Mouse (Mus musculus): Measurements from ENCODE around the gene Zc3hav1l.

The Zc3hav1l gene

GRCm38 (mm10) chr6:38298761-38299401 lies at the start of gene Zc3hav1l:
Gene Zc3hav1l (minus strand): TSS chr6:38299259.
- WGBS, result under 1% methylated on average over 68 of the region's 70 CpGs

DNA sequence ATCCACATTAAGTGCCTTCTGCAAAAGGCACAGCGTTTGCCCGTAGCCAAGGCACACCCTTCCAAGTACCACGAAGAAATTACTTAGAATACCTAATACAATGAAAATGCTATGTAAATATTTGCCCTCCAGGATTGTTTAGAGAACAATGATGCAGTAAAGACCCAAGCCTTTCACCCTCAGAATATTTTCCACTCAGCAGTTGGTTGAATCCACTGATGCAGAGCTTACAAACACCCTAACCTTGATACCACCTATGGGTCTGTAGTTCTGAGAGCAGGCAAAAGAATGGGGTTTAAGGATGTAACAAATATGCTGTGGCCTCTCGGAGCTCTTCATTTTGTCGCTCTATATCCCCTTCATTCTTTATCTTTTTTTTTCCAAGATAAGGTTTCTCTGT lies 48.8 kb upstream of the Zc3hav1l start:
- WGBS, result 85% methylated on average over 5 of the region's 5 CpGs

DNA sequence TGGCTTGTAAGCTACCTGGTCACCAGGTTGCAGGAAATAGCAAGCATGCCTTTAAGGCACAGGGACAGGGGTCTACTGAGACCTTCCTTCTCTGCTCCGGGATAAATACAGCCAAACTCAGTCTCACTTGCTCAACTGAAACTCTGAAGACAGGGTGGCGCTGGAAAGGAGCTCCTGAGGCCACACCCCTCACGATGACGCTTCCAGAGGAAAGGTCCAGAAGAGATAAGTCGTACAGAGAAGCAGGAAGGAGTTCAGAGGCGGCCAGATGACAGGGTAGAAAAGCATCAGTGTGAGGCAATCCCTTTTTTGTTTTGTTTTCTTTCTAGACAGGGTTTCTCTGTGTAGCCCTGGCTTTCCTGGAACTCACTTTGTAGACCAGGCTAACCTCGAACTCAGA lies 46.7 kb upstream of the Zc3hav1l start:
- WGBS, result 62% methylated on average over 7 of the region's 7 CpGs

DNA sequence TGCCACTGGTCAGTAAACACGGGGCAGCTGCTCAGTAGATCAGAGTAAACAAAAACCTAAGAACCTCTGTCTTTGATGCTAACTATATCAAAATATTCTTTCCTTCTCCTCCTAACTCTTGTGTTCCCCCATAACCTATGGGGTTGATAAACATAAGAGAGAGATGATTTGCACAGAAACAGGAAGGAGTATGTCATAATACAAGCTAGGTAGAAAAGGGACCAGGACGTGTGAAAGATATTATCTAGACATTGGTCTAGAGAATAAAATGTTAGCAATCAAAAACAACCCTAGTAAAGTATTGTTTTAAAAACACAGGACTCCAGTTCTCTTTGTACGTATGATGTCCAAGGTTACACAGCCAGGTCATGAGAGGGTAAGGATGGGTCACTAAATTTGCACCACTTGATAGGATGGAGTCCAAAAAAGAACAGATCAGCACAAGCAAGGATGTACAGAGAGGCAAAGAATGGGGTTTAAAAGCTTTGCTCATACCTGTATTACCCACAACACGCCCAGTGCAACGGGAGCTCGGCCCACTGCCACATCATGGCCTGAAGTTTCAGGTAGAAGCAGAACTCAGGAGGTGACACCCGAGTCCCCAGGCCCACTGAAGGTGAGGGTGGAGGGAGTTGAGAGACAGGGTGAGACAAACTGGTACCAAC lies 45.1 kb upstream of the Zc3hav1l start:
- 88% methylated on average over 7 of the region's 7 CpGs for WGBS

- WGBS, result 66% methylated on average over 3 of the region's 3 CpGs
Measured at GRCm38 (mm10) chr6:38343581-38343980, 44.5 kb upstream of the Zc3hav1l start.

DNA sequence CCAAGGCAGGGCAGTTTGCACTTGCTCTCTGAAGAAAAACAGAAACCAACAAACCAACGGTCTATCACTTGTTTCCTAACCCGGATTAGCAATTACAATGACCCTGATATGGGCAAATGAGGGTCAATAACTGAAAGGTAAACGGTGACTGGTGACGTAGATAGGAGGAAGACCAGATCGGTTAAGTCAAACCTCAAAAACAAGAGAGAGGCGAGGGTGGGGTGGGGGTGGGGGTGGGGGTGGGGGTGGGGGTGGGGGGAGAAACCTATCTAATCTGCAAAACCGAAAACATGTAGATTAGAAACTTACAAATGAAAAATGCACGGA lies 43.6 kb upstream of the Zc3hav1l start:
- WGBS, result 85% methylated on average over 8 of the region's 8 CpGs

GRCm38 (mm10) chr6:38341751-38342665 lies 42.9 kb upstream of the Zc3hav1l start:
- 78% methylated on average over 11 of the region's 11 CpGs for WGBS

- WGBS, result 83% methylated on average over 2 of the region's 2 CpGs
Measured at GRCm38 (mm10) chr6:38339078-38339477, 40.0 kb upstream of the Zc3hav1l start.

DNA sequence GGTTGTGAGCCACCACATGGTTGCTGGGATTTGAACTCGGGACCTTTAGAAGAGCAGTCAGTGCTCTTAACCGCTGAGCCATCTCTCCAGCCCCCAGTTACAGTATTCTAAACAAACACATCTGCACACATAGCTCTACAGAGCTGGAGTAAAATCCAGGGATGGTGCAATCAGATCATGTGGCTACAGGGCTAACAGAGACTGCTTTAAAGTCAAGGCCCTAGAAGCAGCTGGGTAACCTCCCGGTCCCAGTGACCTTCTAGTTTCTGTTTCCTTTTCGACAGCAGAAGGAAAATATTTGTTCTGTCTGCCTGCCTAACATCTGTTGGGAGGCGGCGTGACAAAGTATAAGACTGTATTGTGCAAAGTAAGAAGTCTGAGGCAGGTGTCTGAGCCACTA lies 38.9 kb upstream of the Zc3hav1l start:
- 82% methylated on average over 6 of the region's 6 CpGs for WGBS

DNA sequence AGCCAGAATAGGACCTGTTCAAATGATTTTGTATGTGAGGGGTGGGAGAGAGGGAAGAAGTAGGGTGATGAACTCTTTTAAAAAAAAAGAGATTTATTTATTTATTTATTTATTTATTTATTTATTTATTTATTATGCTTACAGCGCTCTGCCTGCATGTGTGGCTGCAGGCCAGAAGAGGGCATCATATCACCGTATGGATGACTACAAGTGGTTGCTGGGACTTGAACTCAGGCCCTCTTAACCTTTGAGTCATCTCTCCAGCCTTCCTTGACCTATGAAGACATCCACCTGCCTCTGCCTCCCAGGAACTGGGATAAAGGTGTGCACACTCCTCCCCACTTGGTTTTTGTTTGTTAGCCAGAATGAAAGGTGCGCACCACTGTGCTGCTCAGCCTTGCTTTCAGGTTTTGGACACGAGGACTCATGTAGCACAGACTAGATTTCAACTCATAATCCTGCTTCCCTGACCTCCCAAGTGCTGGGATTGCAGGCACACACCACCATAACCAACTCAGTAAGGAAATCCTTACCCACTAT lies 38.2 kb upstream of the Zc3hav1l start:
- 89% methylated on average over 4 of the region's 4 CpGs for WGBS

DNA sequence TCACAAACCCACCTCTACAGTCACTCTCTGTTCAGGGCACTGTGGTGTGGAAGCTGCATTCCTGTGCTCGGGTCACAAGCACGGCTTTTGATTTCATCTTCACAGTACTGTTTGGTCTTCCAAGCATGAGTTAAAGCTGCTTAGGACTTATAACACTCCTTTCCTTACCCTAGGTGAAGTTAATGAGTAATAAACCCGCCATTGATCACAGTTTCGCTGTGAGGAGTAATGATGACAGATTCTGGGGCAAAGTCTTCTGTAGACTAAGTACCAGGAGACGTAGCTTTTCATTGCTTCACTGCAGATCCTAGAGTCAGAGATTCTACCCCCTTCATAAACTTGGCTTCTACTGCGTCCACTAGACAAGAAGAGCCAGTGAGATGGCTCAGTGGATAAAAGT lies 36.2 kb upstream of the Zc3hav1l start:
- WGBS, result 94% methylated on average over 6 of the region's 6 CpGs

- 27% methylated on average over 4 of the region's 4 CpGs for WGBS
Measured at GRCm38 (mm10) chr6:38326596-38326995, 27.5 kb upstream of the Zc3hav1l start.

GRCm38 (mm10) chr6:38320621-38321020 lies 21.6 kb upstream of the Zc3hav1l start:
- WGBS, result 94% methylated on average over 9 of the region's 9 CpGs

DNA sequence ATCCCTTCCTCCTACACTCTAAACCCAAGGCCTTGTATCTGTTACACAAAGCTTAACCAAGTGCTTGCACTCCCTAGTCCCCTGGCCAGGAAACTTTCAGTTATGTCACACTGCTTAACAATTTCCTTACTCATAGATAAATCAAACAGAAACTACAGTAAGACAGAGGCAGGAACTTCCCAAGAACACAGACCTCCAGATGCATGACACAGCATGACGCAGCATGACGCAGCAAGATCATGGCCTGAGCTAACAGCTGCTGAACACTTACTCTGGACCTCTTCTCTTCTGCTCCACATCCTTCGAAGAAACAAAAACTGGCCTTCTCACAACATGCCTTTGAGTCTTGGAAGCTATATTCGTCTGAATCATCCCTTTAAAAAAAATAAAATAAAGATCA lies 17.0 kb upstream of the Zc3hav1l start:
- 94% methylated on average over 4 of the region's 4 CpGs for WGBS

- 78% methylated on average over 3 of the region's 3 CpGs for WGBS
Measured at GRCm38 (mm10) chr6:38304981-38305380, 5.9 kb upstream of the Zc3hav1l start.

DNA sequence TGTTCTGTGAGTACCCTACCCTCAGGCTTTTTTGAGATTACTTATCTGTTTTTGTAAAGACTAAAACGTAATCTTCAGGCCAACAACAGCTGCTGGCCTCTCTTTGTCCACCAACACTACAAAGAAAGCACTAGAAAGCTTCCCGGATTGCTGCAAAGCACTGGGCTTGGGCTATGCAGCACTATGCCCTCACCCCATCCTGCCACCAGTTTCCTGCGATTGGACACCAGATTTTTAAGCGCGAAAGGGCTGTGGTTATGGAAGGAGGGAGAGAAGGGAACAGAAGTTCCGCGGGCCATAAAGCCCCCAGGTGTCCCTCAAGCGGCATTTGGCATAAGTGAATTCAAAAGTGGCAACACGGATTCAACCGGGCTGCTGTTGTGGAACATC lies 818 bp downstream of the Zc3hav1l start:
- WGBS, result 3% methylated on average over 10 of the region's 10 CpGs

GRCm38 (mm10) chr6:38297580-38298245 lies 1.3 kb downstream of the Zc3hav1l start:
- WGBS, result 52% methylated on average over 12 of the region's 12 CpGs

GRCm38 (mm10) chr6:38293708-38294107 lies 5.4 kb downstream of the Zc3hav1l start:
- 91% methylated on average over 3 of the region's 3 CpGs for WGBS

DNA sequence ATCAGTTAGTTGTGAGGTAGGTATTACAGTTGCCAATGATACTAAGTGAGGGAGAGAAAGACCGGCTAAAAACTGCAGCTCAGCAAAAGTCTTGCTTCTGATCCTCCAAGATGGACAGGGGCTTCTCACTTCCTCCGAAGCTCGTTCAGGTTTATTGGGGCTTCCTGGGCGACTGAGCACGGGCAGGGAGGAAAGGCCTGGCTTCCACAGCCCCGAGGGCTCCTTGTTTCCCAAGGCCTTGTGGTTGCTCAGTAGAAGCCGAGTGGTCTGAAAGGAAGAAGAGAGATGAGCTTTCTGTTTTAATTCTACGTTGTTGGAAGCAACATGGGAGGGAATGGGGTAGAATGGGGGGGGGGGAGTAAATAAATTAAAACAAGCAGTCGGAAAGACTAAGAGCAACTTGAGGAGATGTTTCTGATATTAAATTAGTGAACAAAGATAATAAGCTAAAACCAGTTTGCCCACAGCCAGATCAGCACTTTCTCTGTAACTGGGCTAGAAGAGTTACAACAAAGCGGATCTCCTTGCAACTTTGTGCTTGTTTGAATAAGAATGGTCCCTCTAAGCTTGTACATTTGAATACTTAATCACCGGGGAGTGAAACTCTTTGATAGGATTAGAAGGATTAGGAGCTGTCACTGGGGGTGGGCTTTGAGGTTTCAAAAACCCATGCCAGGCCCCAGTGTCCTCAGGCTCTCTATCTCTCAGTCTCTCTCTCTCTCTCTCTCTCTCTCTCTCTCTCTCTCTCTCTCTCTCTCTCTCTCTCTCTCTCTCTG lies 6.0 kb downstream of the Zc3hav1l start:
- WGBS, result 71% methylated on average over 11 of the region's 11 CpGs

- WGBS, result 94% methylated on average over 19 of the region's 19 CpGs
Measured at GRCm38 (mm10) chr6:38284422-38284821, 14.6 kb downstream of the Zc3hav1l start.

DNA sequence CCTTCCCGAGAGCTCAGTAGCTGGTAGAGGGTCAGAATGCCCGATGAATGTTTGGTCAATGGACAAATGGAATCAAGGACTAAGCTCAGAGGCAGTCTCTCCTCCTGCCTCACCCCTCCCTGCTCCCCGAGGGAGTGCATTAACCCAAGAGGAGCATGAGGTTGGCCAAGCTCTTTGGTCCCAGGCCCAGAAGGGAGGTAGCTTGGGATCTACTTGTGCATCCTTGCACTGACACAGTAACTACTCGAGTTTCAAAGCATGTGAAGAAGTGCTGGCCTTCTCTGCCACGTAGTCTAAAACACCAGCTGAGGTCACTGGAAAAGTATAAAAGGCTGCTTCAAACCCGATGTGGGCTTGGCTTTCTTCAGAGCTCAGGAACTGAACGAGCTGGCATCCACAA lies 34.6 kb downstream of the Zc3hav1l start:
- 64% methylated on average over 7 of the region's 7 CpGs for WGBS
